Mouse (Mus musculus) kidney, postnatal 0 days (tissue): ENCODE measurements around the gene Lypd4. TPM values are rescaled to one million over a fixed set of nuclear protein-coding genes. Genes with fewer than 3 reads are reported as not detected.
"Not testable (repeated sequence)": the region's sequence is repeated elsewhere in the genome, so short reads cannot be mapped to it uniquely, and the experiment has no call there.

ENCODE experiments used
- ATAC-seq: fragments of 200-750 bp; cut with Nextera tagmentation; replicated peaks from 2 replicates; pipeline ENCODE4 v1.8.0; 2017; ENCODE audit warnings: low read depth, moderate number of reproducible peaks, moderate TSS enrichment, moderate library complexity; ENCODE audit not compliant: low FRiP score
- DNase-seq: peaks from one replicate; pipeline ENCODE4 v3.0.0-alpha.2; 2016; ENCODE audit warnings: low spot score
- H3K27ac ChIP-seq: fragments of 300-500 bp; sonication (generic); 2 replicates; pipeline ENCODE4 v1.5.1; 2014; ENCODE audit warnings: mild to moderate bottlenecking
- H3K27me3 ChIP-seq: fragments of 300-500 bp; sonication (generic); 2 replicates; pipeline ENCODE4 v1.6.1; 2014; ENCODE audit warnings: low read length, mixed read lengths; ENCODE audit not compliant: insufficient read depth
- H3K36me3 ChIP-seq: fragments of 300-500 bp; sonication (generic); 2 replicates; pipeline ENCODE4 v1.6.1; 2014; ENCODE audit warnings: low read length, mixed read lengths; ENCODE audit not compliant: insufficient read depth
- H3K4me1 ChIP-seq: fragments of 300-500 bp; sonication (generic); replicated peaks from 2 replicates; pipeline ENCODE4 v1.6.1; 2014; ENCODE audit warnings: antibody characterized with exemption, low read length, mixed read lengths; ENCODE audit not compliant: insufficient read depth
- H3K4me2 ChIP-seq: fragments of 300-500 bp; sonication (generic); 2 replicates; pipeline ENCODE4 v1.6.1; 2014; ENCODE audit warnings: mild to moderate bottlenecking, low read length, moderate library complexity, mixed read lengths
- H3K4me3 ChIP-seq: fragments of 300-500 bp; sonication (generic); replicated peaks from 2 replicates; pipeline ENCODE4 v1.5.1; 2014; ENCODE audit warnings: low read depth, low read length
- H3K9ac ChIP-seq: fragments of 300-500 bp; sonication (generic); 2 replicates; pipeline ENCODE4 v1.6.1; 2014; ENCODE audit warnings: low read depth, low read length
- H3K9me3 ChIP-seq: fragments of 300-500 bp; sonication (generic); replicated peaks from 2 replicates; pipeline ENCODE4 v1.6.1; 2016; ENCODE audit warnings: low read length, inconsistent platforms, mixed read lengths
- CTCF ChIP-seq: IDR thresholded peaks from 2 replicates; pipeline ENCODE4 v1.5.1; 2016; ENCODE audit warnings: antibody characterized with exemption, low read depth, mild to moderate bottlenecking, moderate library complexity
- WGBS: fragments of 180-500 bp; shearing (Covaris S2); extraction: QIAGEN DNeasy Blood & Tissue Kit; methylation state at CpG from one replicate; pipeline ENCODE4 v1.1.7; 2014; 5-methylcytosine and 5-hydroxymethylcytosine counted together
- polyA plus RNA-seq: library from polyadenylated mRNA; unstranded; fragments of >200 nt; fragmentation: Nextera tagmentation; extraction: Ambion mirVana; gene quantifications from 2 replicates; pipeline ENCODE4 v1.2.1, GENCODE M21; 2015

Lypd4 gene
- polyA plus RNA-seq, 1 experiment from 2014 or later = not detected

- Histone ChIP-seq H3K9ac (no peak overlapping the region), H3K4me1 (no peaks in the 10 kb centered on the region), H3K27me3 (no peaks in the 10 kb centered on the region), H3K27ac (no peak overlapping the region), H3K4me2 (no peak overlapping the region), H3K36me3 (no peaks in the 10 kb centered on the region), H3K9me3 (no peaks in the 10 kb centered on the region), H3K4me3 (no peak overlapping the region)
- ATAC-seq (no peak), DNase-seq (no peak)
- WGBS = 79% methylated on average over 5 of the region's 5 CpGs
- no peak for TF ChIP-seq CTCF
Measured at GRCm38 (mm10) chr7:24897959-24898358, 28.2 kb upstream of the Lypd4 start.

DNA sequence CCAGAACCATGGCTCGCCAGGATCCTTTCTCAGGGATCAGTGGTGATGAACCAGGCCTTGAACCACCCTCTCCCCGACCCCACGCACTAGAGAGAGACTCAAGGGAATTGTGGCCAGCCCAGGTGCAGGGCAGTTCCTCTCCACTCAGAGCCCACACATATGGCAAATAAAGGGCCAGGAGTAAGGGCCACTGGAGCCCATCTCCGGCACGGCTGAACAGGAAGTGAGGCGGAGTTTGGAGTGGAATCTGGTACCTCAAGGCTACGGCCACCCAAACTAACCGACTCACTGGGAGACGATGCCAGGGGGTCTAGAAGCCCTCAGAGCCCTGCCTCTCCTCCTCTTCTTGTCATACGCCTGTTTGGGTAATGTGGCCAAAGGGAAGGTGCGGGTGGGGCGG is 27.5 kb upstream of the Lypd4 start, which contains the start of gene Cd79a:
Gene Cd79a (plus strand): TSS at position 158 of the 400 bp plus-strand sequence.
- no peak within 1 kb of the TSS for H3K27ac ChIP-seq

DNA sequence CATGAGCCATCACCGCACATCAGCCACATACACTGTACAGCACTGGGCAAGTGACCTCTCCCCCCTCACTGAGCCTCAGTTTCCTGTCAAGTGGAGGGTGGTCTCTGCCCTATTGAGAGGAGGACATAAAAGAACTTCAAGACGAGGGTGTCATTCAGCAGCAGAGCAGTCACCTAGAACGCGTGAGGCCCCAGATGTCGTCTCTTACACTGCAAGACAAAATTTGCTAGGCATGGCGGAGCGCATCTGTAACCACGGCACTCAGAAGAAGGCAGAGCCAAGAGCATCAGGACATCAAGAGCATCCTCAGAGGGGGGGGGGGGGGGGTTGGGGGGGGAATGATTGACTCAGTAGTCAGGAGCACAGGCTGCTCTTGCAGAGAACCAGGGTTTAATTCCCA is 26.5 kb upstream of the Lypd4 start:
- no peak for TF ChIP-seq CTCF
- Histone ChIP-seq H3K4me2 (no peak overlapping the region), H3K9ac (no peak overlapping the region), H3K27me3 (no peaks in the 10 kb centered on the region), H3K9me3 (no peaks in the 10 kb centered on the region), H3K27ac (no peak overlapping the region), H3K4me3 (no peak overlapping the region), H3K4me1 (no peaks in the 10 kb centered on the region), H3K36me3 (no peaks in the 10 kb centered on the region)
- WGBS = 70% methylated on average over 8 of the region's 8 CpGs
- DNase-seq = no peak
- ATAC-seq = no peak

More for the DNA sequence above, 27.5 kb upstream of the Lypd4 start, which contains the start of gene Cd79a:
- Histone ChIP-seq H3K36me3 (no peaks in the 10 kb centered on the region), H3K9me3 (no peaks in the 10 kb centered on the region), H3K4me3 (no peak within 1 kb of the TSS), H3K27me3 (no peaks in the 10 kb centered on the region), H3K4me1 (no peaks in the 10 kb centered on the region), H3K4me2 (no peak within 1 kb of the TSS), H3K9ac (no peak within 1 kb of the TSS)
- DNase-seq = no peak
- WGBS = 67% methylated on average over 12 of the region's 12 CpGs
- TF ChIP-seq CTCF = no peak
- ATAC-seq = no peak

DNA sequence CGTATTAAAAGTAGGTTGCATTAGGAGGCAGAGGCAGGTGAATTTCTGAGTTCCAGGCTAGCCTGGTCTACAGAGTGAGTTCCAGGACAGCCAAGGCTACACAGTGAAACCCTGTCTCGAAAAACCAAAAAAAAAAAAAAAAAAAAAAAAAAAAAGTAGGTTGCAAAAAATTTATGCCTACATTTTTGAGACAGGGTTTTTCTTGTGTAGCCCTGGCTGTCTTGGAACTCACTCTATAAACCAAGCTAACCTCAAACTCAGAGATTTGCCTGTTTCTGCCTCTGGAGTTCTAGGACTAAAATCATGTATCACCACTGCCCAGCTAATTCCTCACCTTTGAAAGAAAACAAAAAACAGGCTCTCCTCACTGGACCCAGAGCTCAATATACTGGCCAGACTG is 26.0 kb upstream of the Lypd4 start:
- H3K4me1 ChIP-seq, H3K4me2 ChIP-seq, H3K36me3 ChIP-seq, DNase-seq, H3K27ac ChIP-seq, H3K9me3 ChIP-seq, H3K9ac ChIP-seq, H3K27me3 ChIP-seq, H3K4me3 ChIP-seq, ATAC-seq: not testable (repeated sequence)
- WGBS = 93% methylated on average over 2 of the region's 2 CpGs

- DNase-seq (no peak), ATAC-seq (no peak)
- H3K4me2 ChIP-seq = no peak overlapping the region
- H3K9me3 ChIP-seq = no peaks in the 10 kb centered on the region
- no peak overlapping the region for H3K9ac ChIP-seq
- no peaks in the 10 kb centered on the region for H3K27me3 ChIP-seq
- H3K36me3 ChIP-seq = peaks cover 26% of the 10 kb centered on the region; the same call in 1 of the 2 replicates
- H3K4me3 ChIP-seq = no peak overlapping the region
- TF ChIP-seq CTCF = no peak
- H3K27ac ChIP-seq = no peak overlapping the region
- H3K4me1 ChIP-seq = no peaks in the 10 kb centered on the region
- 63% methylated on average over 2 of the region's 2 CpGs for WGBS
Measured at GRCm38 (mm10) chr7:24892125-24892583, 22.4 kb upstream of the Lypd4 start.

DNA sequence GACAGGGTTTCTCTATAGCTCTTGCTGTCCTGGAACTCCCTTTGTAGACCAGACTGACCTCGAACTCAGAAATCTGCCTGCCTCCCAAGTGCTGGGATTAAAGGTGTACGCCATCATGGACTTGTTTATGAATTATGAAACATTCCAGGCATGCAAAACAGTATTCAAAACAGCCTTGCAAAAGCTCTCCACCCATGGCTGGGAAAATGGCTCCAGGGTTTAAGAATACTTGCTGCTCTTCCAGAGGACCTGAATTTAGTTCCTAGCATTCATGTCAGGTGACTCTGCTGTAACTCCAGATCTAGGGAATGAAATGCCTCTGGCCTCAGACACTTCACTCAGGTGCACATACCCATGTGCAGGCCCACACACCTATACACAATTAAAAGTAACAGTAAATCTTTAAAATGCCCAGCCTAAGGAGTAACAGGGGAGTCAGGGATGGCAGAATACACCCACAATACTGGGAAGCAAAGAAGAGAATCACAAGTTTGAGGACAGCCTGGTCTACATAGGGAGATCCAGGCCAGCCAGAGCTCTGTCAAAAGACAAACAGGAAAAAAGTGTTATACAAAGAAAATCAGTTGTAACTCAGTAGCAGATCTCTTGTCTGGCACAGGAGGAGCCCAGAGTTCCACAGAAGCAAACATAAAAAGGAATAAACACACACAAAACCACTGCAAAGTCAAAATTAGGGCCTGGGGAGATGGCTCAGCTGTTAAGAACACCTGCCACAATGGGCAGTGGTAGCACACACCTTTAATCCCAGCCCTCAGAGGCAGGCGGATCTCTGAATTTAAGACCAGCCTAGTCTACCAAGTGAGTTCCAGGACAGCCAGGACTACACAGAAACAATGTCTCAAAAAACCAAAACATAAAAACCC is 21.7 kb upstream of the Lypd4 start:
- no peak overlapping the region for H3K9ac ChIP-seq
- ATAC-seq (no peak), DNase-seq (no peak)
- peaks cover 3% of the 10 kb centered on the region; the same call in 1 of the 2 replicates for H3K4me1 ChIP-seq
- H3K9me3 ChIP-seq = no peaks in the 10 kb centered on the region
- 0 out of 2 replicates have a peak overlapping the region, but pooled peaks have one; percentile 13 for H3K27ac ChIP-seq
- no peak overlapping the region for H3K4me2 ChIP-seq
- H3K4me3 ChIP-seq = no peak overlapping the region
- H3K27me3 ChIP-seq = no peaks in the 10 kb centered on the region
- no peak for TF ChIP-seq CTCF
- 70% methylated on average over 3 of the region's 3 CpGs for WGBS
- H3K36me3 ChIP-seq = peaks cover 28% of the 10 kb centered on the region; the same call in 1 of the 2 replicates
